In genomic region chr14:20927470-20928307, GRCm38 (mm10) we compare ENCODE assay signal across 14 mouse cellular contexts. TPM values are rescaled to one million over a fixed set of nuclear protein-coding genes. Genes with fewer than 3 reads are reported as not detected.
DNase-seq lines count a peak whose midpoint lies in the region; ATAC-seq and TF ChIP-seq lines count a peak whose summit lies in the region.
"Had no signal": no experiment of that assay in that cellular context is flagged by ENCODE, and none has a peak within 500 bp of the region (broad histone marks: within the 10 kb centered on the region; RNA-seq: fewer than 3 reads in every experiment).

No protein-coding gene starts in this region.

- no peaks in the 10 kb centered on the region for H3K27me3 ChIP-seq in lung, postnatal 0 days (replicated peaks; ENCODE audit: insufficient read depth, low read length)
- no peaks in the 10 kb centered on the region for H3K27me3 ChIP-seq in megakaryocyte, embryonic 14.5 days (replicated peaks)
- H3K27me3 ChIP-seq: hindbrain, embryonic 15.5 days; neural tube, embryonic 12.5 days; Patski had no signal

- no peak for TF ChIP-seq POLR2A in lung, adult 2 months (IDR thresholded peaks at IDR 0.05; ENCODE audit: borderline replicate concordance, extremely low read depth, low read depth, low read length)
- no peak for TF ChIP-seq POLR2A in bone marrow macrophage, adult 2 months (IDR thresholded peaks at IDR 0.05; ENCODE audit: borderline replicate concordance, low read depth, low read length)

- H3K36me3 ChIP-seq in lung, postnatal 0 days (ENCODE audit: insufficient read depth, low read length) = no peaks in the 10 kb centered on the region
- peaks cover 25% of the 10 kb centered on the region for H3K36me3 ChIP-seq in megakaryocyte, embryonic 14.5 days (replicated peaks; ENCODE audit: low read length)
- H3K36me3 ChIP-seq: hindbrain, embryonic 15.5 days; neural tube, embryonic 12.5 days had no signal

- no peaks in the 10 kb centered on the region for H3K9me3 ChIP-seq in lung, postnatal 0 days (ENCODE audit: low read length)
- peaks cover 3% of the 10 kb centered on the region; the same call in 1 of the 2 replicates for H3K9me3 ChIP-seq in megakaryocyte, embryonic 14.5 days
- H3K9me3 ChIP-seq: hindbrain, embryonic 15.5 days; neural tube, embryonic 12.5 days had no signal

- no peak overlapping the region for H3K4me3 ChIP-seq in lung, postnatal 0 days (ENCODE audit: low read depth, low read length)
- no peak overlapping the region for H3K4me3 ChIP-seq in lung, adult 2 months (replicated peaks; ENCODE audit: extremely low read depth, low read depth, low read length)
- H3K4me3 ChIP-seq in bone marrow macrophage, adult 2 months (ENCODE audit: insufficient read depth, low read length) = no peak overlapping the region
- peak overlapping the region; percentile 47 for H3K4me3 ChIP-seq in megakaryocyte, embryonic 14.5 days (replicated peaks)

- WGBS in lung, postnatal 0 days = 82% methylated on average over 4 of the region's 4 CpGs
- 84% methylated on average over 4 of the region's 4 CpGs for WGBS in lung, adult 2 months

- no peak for TF ChIP-seq CTCF in lung, postnatal 0 days (IDR thresholded peaks at IDR 0.05)
- no peak for TF ChIP-seq CTCF in lung, adult 2 months (IDR thresholded peaks at IDR 0.05; ENCODE audit: insufficient read depth, low read length)
- no peak for TF ChIP-seq CTCF in bone marrow macrophage, adult 2 months (IDR thresholded peaks at IDR 0.05; ENCODE audit: low read depth, low read length)

- no peak for ATAC-seq in lung, postnatal 0 days
- ATAC-seq: Patski had no signal

- H3K4me1 ChIP-seq in lung, postnatal 0 days (ENCODE audit: insufficient read depth, low read depth, low read length) = peaks cover 12% of the 10 kb centered on the region; the same call in 1 of the 2 replicates
- peaks cover 9% of the 10 kb centered on the region; the same call in 1 of the 2 replicates for H3K4me1 ChIP-seq in lung, adult 2 months (ENCODE audit: control insufficient read depth, insufficient read depth, low read length)
- peaks cover 26% of the 10 kb centered on the region for H3K4me1 ChIP-seq in bone marrow macrophage, adult 2 months (ENCODE audit: control insufficient read depth, insufficient read depth, low read length)
- H3K4me1 ChIP-seq in megakaryocyte, embryonic 14.5 days = peaks cover 74% of the 10 kb centered on the region

- no peak overlapping the region for H3K4me2 ChIP-seq in lung, postnatal 0 days (replicated peaks; ENCODE audit: low read depth, low read length)

- peak; percentile 44 for DNase-seq in lung, postnatal 0 days (ENCODE audit: low spot score)
- no peak for DNase-seq in lung, adult 2 months
- peak; percentile 34 for DNase-seq in induced T-regulatory cell, adult 2 months (ENCODE audit: low read depth)
- no peak for DNase-seq in T-cell, adult 2 months (ENCODE audit: low spot score)
- DNase-seq in MN1 (ENCODE audit: low spot score) = no peak
- DNase-seq in spleen, adult 12 weeks (ENCODE audit: low spot score) = no peak
- DNase-seq: gastrocnemius, postnatal 10 days; heart, postnatal 10 days; lung, postnatal 14 days had no signal

- no peak overlapping the region for H3K9ac ChIP-seq in lung, postnatal 0 days (replicated peaks; ENCODE audit: low read depth)

- no peak for TF ChIP-seq EP300 in lung, postnatal 0 days (IDR thresholded peaks at IDR 0.05)

- no peak overlapping the region for H3K27ac ChIP-seq in lung, postnatal 0 days (ENCODE audit: low read length)
- peak overlapping the region; percentile 66 for H3K27ac ChIP-seq in bone marrow macrophage, adult 2 months (ENCODE audit: insufficient read depth, low read depth, low read length)
- H3K27ac ChIP-seq: neural tube, embryonic 12.5 days had no signal

RNA-seq across cellular contexts. Expression of gene Vcl, which starts 1.5 kb away (rescaled TPM):
- 42.8 and 60.1 TPM in 2 replicates for polyA plus RNA-seq in lung, postnatal 0 days (2015; fragmentation: Nextera tagmentation; extraction: Ambion mirVana)
- 96.8 and 144 TPM in 2 replicates for polyA plus RNA-seq in lung, adult 2 months (2012; rRNA removed)
- polyA plus RNA-seq in bone marrow macrophage, adult 2 months (2012; ENCODE audit: insufficient read depth, insufficient read length, missing spikeins) = 12.9 and 13.2 TPM in 2 replicates
- polyA plus RNA-seq in megakaryocyte, embryonic 14.5 days (2012; ENCODE audit: insufficient read depth, low replicate concordance) = 76.3 and 106 TPM in 2 replicates

Comparison
In these comparisons a context has a peak if more than half of its experiments do, and no peak if none do; other contexts are left out.
1. DNase-seq: peak in lung, postnatal 0 days (single experiment) and induced T-regulatory cell, adult 2 months (single experiment); none in lung, adult 2 months (single experiment), T-cell, adult 2 months (single experiment), MN1 (single experiment) and spleen, adult 12 weeks (single experiment).